Mouse (Mus musculus): ENCODE results near the gene Fcor. TPM values are rescaled to one million over a fixed set of nuclear protein-coding genes. Genes with fewer than 3 reads are reported as not detected.

Fcor gene
- total RNA-seq, 2 experiments from 2014 or later = 28.3 to 29.9 TPM

GRCm38 (mm10) chr8:3676131-3676992 lies 4.2 kb upstream of the Fcor start, which contains the start of gene Trappc5:
Gene Trappc5 (plus strand): TSS chr8:3676299.
- DNase-seq = peak; percentile 97

GRCm38 (mm10) chr8:3674671-3675070 lies 2.5 kb upstream of the Fcor start:
- no peak for DNase-seq

GRCm38 (mm10) chr8:3670388-3670787 lies 1.8 kb downstream of the Fcor start:
- no peak for DNase-seq

- DNase-seq = no peak
Measured at GRCm38 (mm10) chr8:3665507-3665906, 6.7 kb downstream of the Fcor start, which contains the start of gene Mcemp1. Gene Mcemp1 (plus strand): TSS chr8:3665754.

- DNase-seq = no peak
Measured at GRCm38 (mm10) chr8:3664405-3664804, 7.8 kb downstream of the Fcor start.

- no peak for DNase-seq
Measured at GRCm38 (mm10) chr8:3660889-3661288, 11.3 kb downstream of the Fcor start.

GRCm38 (mm10) chr8:3656725-3657381 lies 15.3 kb downstream of the Fcor start:
- peak; percentile 44 for DNase-seq

- DNase-seq = peak; percentile 55
Measured at GRCm38 (mm10) chr8:3655526-3655925, 16.6 kb downstream of the Fcor start, which contains the start of gene Retn. Gene Retn (plus strand): TSS chr8:3655770.

GRCm38 (mm10) chr8:3654726-3655508 lies 17.2 kb downstream of the Fcor start:
- no peak for DNase-seq

GRCm38 (mm10) chr8:3652845-3653244 lies 19.3 kb downstream of the Fcor start:
- DNase-seq = no peak

GRCm38 (mm10) chr8:3648990-3649389 lies 23.2 kb downstream of the Fcor start:
- DNase-seq = no peak

- no peak for DNase-seq
Measured at GRCm38 (mm10) chr8:3648268-3648667, 23.9 kb downstream of the Fcor start.

GRCm38 (mm10) chr8:3647561-3647960 lies 24.6 kb downstream of the Fcor start:
- no peak for DNase-seq

GRCm38 (mm10) chr8:3646824-3647531 lies 25.2 kb downstream of the Fcor start:
- DNase-seq = peak; percentile 22

GRCm38 (mm10) chr8:3645804-3646203 lies 26.4 kb downstream of the Fcor start:
- DNase-seq = peak; percentile 78

- DNase-seq = peak; percentile 35
Measured at GRCm38 (mm10) chr8:3631478-3631875, 40.7 kb downstream of the Fcor start.

GRCm38 (mm10) chr8:3630647-3631477 lies 41.3 kb downstream of the Fcor start, which contains the start of gene Stxbp2:
Gene Stxbp2 (plus strand): TSS chr8:3630955.
- peak; percentile 85 for DNase-seq

GRCm38 (mm10) chr8:3628014-3628413 lies 44.1 kb downstream of the Fcor start:
- DNase-seq = peak; percentile 42

GRCm38 (mm10) chr8:3626971-3627370 lies 45.2 kb downstream of the Fcor start:
- DNase-seq = no peak

GRCm38 (mm10) chr8:3625445-3625844 lies 46.7 kb downstream of the Fcor start, which contains the start of gene Pcp2:
Gene Pcp2 (minus strand): TSS chr8:3625545.
- no peak for DNase-seq

GRCm38 (mm10) chr8:3622119-3622518 lies 50.0 kb downstream of the Fcor start:
- no peak for DNase-seq

All from adrenal gland, postnatal 10 days (tissue).